Mouse (Mus musculus): ENCODE results near the gene Plaur.
"Not testable (repeated sequence)": the region's sequence is repeated elsewhere in the genome, so short reads cannot be mapped to it uniquely, and the experiment has no call there.

Plaur gene

GRCm38 (mm10) chr7:24517077-24517476 lies 54.8 kb downstream of the Plaur start:
- DNase-seq = no peak

DNA sequence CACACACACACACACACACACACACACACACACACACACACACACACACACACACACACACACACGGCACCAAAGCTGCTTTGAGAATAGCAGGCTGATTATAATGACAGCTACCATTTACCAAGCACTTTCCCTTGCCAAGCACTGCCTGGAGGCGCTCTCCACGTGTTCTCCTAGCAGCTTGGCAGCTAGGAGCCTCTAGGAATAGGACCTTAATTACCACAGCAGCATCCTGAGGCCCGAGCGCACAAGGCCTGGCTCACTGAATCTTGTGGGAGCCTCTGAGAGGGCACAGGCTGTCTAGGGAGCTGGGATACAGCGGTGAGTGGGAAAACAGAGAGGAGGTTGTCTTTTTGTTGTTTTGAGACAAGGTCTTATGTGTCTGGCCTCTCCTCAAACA lies 55.4 kb downstream of the Plaur start:
- no peak for DNase-seq

GRCm38 (mm10) chr7:24519130-24519529 lies 56.8 kb downstream of the Plaur start:
- no peak for DNase-seq

DNA sequence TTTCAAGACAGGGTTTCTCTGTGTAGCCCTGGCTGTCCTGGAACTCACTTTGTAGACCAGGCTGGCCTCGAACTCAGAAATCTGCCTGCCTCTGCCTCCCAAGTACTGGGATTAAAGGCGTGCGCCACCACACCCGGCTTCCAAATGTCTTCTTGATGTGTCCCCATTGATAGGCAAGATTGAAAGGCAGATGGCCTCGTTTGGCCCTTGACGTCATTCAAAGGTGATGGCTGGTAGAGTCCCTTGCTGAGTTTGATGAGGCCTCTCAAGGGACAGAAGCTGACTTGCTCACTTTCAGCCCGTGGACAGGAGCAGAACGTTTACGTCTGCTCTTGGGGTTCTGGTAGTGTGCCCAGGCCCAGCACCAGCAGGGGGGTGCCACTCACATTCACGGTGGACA lies 57.8 kb downstream of the Plaur start:
- DNase-seq = not testable (repeated sequence)

- no peak for DNase-seq
Measured at GRCm38 (mm10) chr7:24522805-24523204, 60.5 kb downstream of the Plaur start.

GRCm38 (mm10) chr7:24523723-24524122 lies 61.4 kb downstream of the Plaur start:
- no peak for DNase-seq

GRCm38 (mm10) chr7:24524978-24525377 lies 62.7 kb downstream of the Plaur start:
- DNase-seq = no peak

Data from kidney, postnatal 10 days (tissue).